Mouse (Mus musculus) brown adipose tissue, adult 24 weeks (tissue): ENCODE data around the gene Ttc9. TPM values are rescaled to one million over a fixed set of nuclear protein-coding genes. Genes with fewer than 3 reads are reported as not detected.

Experiments
- H3K27ac ChIP-seq: fragments of 200-500 bp; replicated peaks from 2 replicates; pipeline ENCODE4 v1.5.1; 2012; ENCODE audit warnings: low read depth, mild to moderate bottlenecking, low read length
- H3K4me1 ChIP-seq: fragments of 200-500 bp; 2 replicates; pipeline ENCODE4 v1.6.1; 2012; ENCODE audit warnings: low read length, mixed read lengths; ENCODE audit not compliant: control insufficient read depth, insufficient read depth, insufficient read length
- H3K4me3 ChIP-seq: fragments of 200-500 bp; 2 replicates; pipeline ENCODE4 v1.5.1; 2012; ENCODE audit warnings: low read depth, mild to moderate bottlenecking, low read length, moderate library complexity; ENCODE audit not compliant: insufficient read depth
- polyA plus RNA-seq: library from polyadenylated mRNA; stranded (reverse); fragments of >200 nt; gene quantifications from 2 replicates; pipeline ENCODE4 v1.2.4, GENCODE M21; 2012; ENCODE audit not compliant: missing spikeins, insufficient read depth, insufficient read length

Gene Ttc9
- polyA plus RNA-seq, 1 experiment, result not detected

- Histone ChIP-seq H3K4me1 (no peaks in the 10 kb centered on the region), H3K27ac (no peak overlapping the region)
Observed at GRCm38 (mm10) chr12:81686406-81687117, 55.5 kb downstream of the Ttc9 start.

GRCm38 (mm10) chr12:81687873-81688272 is 56.8 kb downstream of the Ttc9 start:
- Histone ChIP-seq H3K27ac (no peak overlapping the region), H3K4me1 (no peaks in the 10 kb centered on the region), H3K4me3 (no peak overlapping the region)

More at GRCm38 (mm10) chr12:81686406-81687117, 55.5 kb downstream of the Ttc9 start:
- H3K4me3 ChIP-seq, result no peak overlapping the region

- Histone ChIP-seq H3K4me3 (no peak overlapping the region), H3K27ac (no peak overlapping the region), H3K4me1 (no peaks in the 10 kb centered on the region)
Observed at GRCm38 (mm10) chr12:81688537-81688936, 57.5 kb downstream of the Ttc9 start.

- H3K27ac ChIP-seq, result no peak overlapping the region
- no peak overlapping the region for H3K4me3 ChIP-seq
- H3K4me1 ChIP-seq, result no peaks in the 10 kb centered on the region
Observed at GRCm38 (mm10) chr12:81689505-81690056, 58.5 kb downstream of the Ttc9 start.

- Histone ChIP-seq H3K27ac (no peak overlapping the region), H3K4me3 (no peak overlapping the region)
Observed at GRCm38 (mm10) chr12:81690111-81690510, 59.1 kb downstream of the Ttc9 start.

GRCm38 (mm10) chr12:81690751-81691150 is 59.7 kb downstream of the Ttc9 start:
- Histone ChIP-seq H3K4me3 (no peak overlapping the region), H3K4me1 (no peaks in the 10 kb centered on the region), H3K27ac (no peak overlapping the region)

More at GRCm38 (mm10) chr12:81690111-81690510, 59.1 kb downstream of the Ttc9 start:
- no peaks in the 10 kb centered on the region for H3K4me1 ChIP-seq

- no peak overlapping the region for H3K4me3 ChIP-seq
- no peak overlapping the region for H3K27ac ChIP-seq
Observed at GRCm38 (mm10) chr12:81691177-81691730, 60.2 kb downstream of the Ttc9 start.

GRCm38 (mm10) chr12:81698011-81698410 is 67.0 kb downstream of the Ttc9 start:
- Histone ChIP-seq H3K4me3 (no peak overlapping the region), H3K4me1 (no peaks in the 10 kb centered on the region), H3K27ac (no peak overlapping the region)

More at GRCm38 (mm10) chr12:81691177-81691730, 60.2 kb downstream of the Ttc9 start:
- no peaks in the 10 kb centered on the region for H3K4me1 ChIP-seq

- Histone ChIP-seq H3K27ac (no peak overlapping the region), H3K4me1 (no peaks in the 10 kb centered on the region), H3K4me3 (no peak overlapping the region)
Observed at GRCm38 (mm10) chr12:81702903-81703302, 71.9 kb downstream of the Ttc9 start.

GRCm38 (mm10) chr12:81712618-81713017 is 81.6 kb downstream of the Ttc9 start:
- H3K4me1 ChIP-seq, result no peaks in the 10 kb centered on the region
- no peak overlapping the region for H3K27ac ChIP-seq
- H3K4me3 ChIP-seq, result no peak overlapping the region

Other genes with a start within 250 kb of the Ttc9 start
- not detected in 2 replicates for gene Adam4, start 209.3 kb upstream of the Ttc9 start, polyA plus RNA-seq
- 222 and 256 TPM in 2 replicates for gene Cox16, start 146.1 kb upstream of the Ttc9 start, polyA plus RNA-seq
- 23.9 and 26.1 TPM in 2 replicates for gene Gm20498, start 98.3 kb upstream of the Ttc9 start, polyA plus RNA-seq
- 46.9 and 57.5 TPM in 2 replicates for gene Synj2bp, start 98.3 kb upstream of the Ttc9 start, polyA plus RNA-seq
- gene Adam21, start 62.8 kb upstream of the Ttc9 start, polyA plus RNA-seq, result not detected in 2 replicates
- gene Med6, start 36.2 kb upstream of the Ttc9 start, polyA plus RNA-seq, result 17.5 and 24.5 TPM in 2 replicates
- 0.32 TPM in 1 of 2 replicates, not detected in the other for gene Map3k9, start 149.9 kb downstream of the Ttc9 start, polyA plus RNA-seq
- gene Pcnx, start 228.8 kb downstream of the Ttc9 start, polyA plus RNA-seq, result 21.4 and 23.4 TPM in 2 replicates